Mouse (Mus musculus): Measurements from ENCODE around the gene Gm11567. TPM values are rescaled to one million over a fixed set of nuclear protein-coding genes. Genes with fewer than 3 reads are reported as not detected.
"Not testable (repeated sequence)": the region's sequence is repeated elsewhere in the genome, so short reads cannot be mapped to it uniquely, and the experiment has no call there.

The Gm11567 gene
- not detected in 2 replicates for polyA plus RNA-seq (2015; fragmentation: Nextera tagmentation; extraction: Ambion mirVana)

DNA sequence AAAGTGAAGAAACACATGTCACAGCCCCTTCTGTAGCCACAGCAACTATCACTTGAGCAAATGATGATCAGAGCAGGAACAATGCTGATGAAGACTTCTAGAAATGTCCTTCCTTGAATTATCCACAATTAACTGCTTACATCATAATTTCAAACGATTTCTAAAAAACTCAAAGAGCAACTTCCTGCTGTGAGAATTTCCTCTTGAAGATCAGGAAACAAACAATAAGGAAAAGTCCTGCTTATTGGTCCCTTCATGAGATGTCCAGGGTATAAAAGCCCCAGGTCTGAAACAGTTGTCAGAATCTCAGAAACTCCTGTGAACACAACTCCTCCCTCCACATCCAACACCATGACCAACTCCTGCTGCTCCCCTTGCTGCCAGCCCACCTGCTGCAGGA is at the start of gene Gm11567:
Gene Gm11567 (plus strand): TSS at position 301 of the 400 bp plus-strand sequence.
- H3K27ac ChIP-seq (replicated peaks); H3K27me3 ChIP-seq; H3K36me3 ChIP-seq; ATAC-seq (ENCODE audit: low read depth); H3K9me3 ChIP-seq; H3K4me2 ChIP-seq; H3K4me1 ChIP-seq (replicated peaks); H3K9ac ChIP-seq; H3K4me3 ChIP-seq: not testable (repeated sequence)
- 45% methylated on average over 1 of the region's 1 CpGs for WGBS

DNA sequence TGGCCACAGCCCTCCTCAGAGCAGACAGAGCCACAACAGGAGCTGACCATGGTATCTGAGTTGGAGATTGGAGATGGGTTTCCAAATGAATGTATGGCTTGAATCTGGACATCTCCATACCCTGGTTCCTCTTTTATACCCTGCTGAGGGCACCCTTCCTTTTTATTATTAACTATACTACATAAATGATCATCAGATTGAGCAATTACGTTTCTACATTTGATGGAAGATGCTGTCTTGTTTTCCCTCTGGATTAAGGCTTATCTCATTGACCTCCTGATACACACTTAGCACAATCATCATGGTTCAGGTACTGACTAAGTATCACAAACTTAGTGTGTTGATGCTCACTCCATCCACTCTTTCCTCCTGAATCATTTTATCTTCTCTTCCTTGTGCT is 41.0 kb upstream of the Gm11567 start, which contains the start of gene 2300003K06Rik:
Gene 2300003K06Rik (minus strand): TSS at position 101 of the 400 bp plus-strand sequence.
- Histone ChIP-seq H3K4me2 (no peak within 1 kb of the TSS), H3K27ac (replicated peaks) (no peak within 1 kb of the TSS), H3K9me3 (no peaks in the 10 kb centered on the region), H3K4me1 (replicated peaks) (no peaks in the 10 kb centered on the region), H3K27me3 (no peaks in the 10 kb centered on the region), H3K4me3 (no peak within 1 kb of the TSS), H3K9ac (no peak within 1 kb of the TSS), H3K36me3 (no peaks in the 10 kb centered on the region)
- ATAC-seq (ENCODE audit: low read depth), result no peak
- WGBS, result 75% methylated on average over 1 of the region's 1 CpGs

DNA sequence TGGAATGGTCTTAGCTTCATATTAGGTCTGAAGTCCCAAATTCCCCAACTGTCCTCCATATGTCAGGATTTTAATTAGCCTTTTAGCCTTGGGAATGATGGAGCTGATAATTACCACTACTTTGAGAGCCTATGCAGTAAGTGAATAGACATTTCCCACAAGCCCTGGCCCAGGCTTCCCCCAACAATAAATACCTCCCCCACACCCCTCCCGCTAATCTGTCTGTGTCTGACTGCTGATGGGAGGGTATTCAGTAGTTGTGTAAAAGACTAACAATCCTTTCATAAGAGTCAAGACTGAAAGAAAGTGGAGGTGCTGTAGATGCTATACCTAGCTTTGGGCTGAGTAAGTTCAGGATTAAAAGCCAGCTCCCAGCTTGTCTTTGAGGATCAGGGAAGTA is 36.8 kb upstream of the Gm11567 start:
- Histone ChIP-seq H3K4me3 (no peak overlapping the region), H3K4me2 (no peak overlapping the region), H3K9me3 (no peaks in the 10 kb centered on the region), H3K27ac (replicated peaks) (no peak overlapping the region), H3K27me3 (no peaks in the 10 kb centered on the region), H3K36me3 (no peaks in the 10 kb centered on the region), H3K4me1 (replicated peaks) (no peaks in the 10 kb centered on the region), H3K9ac (no peak overlapping the region)
- WGBS, result 29% methylated on average over 1 of the region's 1 CpGs
- no peak for ATAC-seq (ENCODE audit: low read depth)

DNA sequence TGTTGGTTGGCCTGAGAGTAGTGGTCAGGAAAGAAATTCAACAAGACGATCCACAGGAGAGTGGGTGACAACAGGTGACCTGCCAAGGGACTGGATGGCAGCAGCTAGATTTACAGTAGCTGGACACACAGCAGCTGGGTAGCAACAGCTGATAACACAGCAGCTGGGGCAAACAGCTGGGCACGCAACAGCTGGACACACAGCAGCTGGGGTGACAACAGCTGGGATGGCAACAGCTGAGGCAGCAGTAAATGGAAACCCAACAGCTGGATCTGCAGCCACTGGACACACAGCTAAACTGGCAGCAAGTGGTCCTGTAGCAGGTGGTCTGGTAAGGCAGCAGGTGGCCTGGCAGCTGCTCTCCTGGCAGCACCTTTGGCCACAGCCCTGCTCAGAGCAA is 32.2 kb upstream of the Gm11567 start:
- Histone ChIP-seq H3K4me1 (replicated peaks) (no peaks in the 10 kb centered on the region), H3K4me3 (no peak overlapping the region), H3K36me3 (no peaks in the 10 kb centered on the region), H3K9ac (no peak overlapping the region), H3K9me3 (no peaks in the 10 kb centered on the region), H3K4me2 (no peak overlapping the region), H3K27ac (replicated peaks) (no peak overlapping the region), H3K27me3 (no peaks in the 10 kb centered on the region)
- no peak for ATAC-seq (ENCODE audit: low read depth)
- WGBS, result 94% methylated on average over 2 of the region's 2 CpGs

DNA sequence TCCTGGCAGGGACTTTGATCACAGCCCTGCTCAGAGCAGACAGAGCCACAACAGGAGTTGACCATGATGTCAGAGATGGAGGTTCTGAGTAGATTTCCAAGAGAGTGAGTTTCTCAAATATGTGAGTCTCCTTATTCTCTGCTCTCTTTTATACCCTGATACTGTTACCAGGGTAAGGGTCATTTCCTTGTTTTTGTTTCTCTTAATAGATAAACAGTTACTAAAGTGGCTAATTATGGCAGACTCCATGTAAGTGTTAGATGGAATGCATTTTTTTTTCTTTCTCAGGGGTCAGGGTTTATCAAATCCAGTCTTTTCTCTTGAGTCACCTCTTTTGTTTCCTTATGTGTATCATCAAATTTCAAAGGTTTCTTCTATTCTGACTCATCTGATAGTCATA is 27.5 kb upstream of the Gm11567 start, which contains the start of gene Krtap4-16:
Gene Krtap4-16 (minus strand): TSS at position 101 of the 400 bp plus-strand sequence.
- H3K36me3 ChIP-seq, result no peaks in the 10 kb centered on the region
- H3K9me3 ChIP-seq, result no peaks in the 10 kb centered on the region
- no peak within 1 kb of the TSS for H3K27ac ChIP-seq (replicated peaks)
- no peaks in the 10 kb centered on the region for H3K4me1 ChIP-seq (replicated peaks)
- ATAC-seq (ENCODE audit: low read depth), result no peak
- no peak within 1 kb of the TSS for H3K4me3 ChIP-seq
- H3K4me2 ChIP-seq, result no peak within 1 kb of the TSS
- H3K27me3 ChIP-seq, result no peaks in the 10 kb centered on the region
- H3K9ac ChIP-seq, result no peak within 1 kb of the TSS

DNA sequence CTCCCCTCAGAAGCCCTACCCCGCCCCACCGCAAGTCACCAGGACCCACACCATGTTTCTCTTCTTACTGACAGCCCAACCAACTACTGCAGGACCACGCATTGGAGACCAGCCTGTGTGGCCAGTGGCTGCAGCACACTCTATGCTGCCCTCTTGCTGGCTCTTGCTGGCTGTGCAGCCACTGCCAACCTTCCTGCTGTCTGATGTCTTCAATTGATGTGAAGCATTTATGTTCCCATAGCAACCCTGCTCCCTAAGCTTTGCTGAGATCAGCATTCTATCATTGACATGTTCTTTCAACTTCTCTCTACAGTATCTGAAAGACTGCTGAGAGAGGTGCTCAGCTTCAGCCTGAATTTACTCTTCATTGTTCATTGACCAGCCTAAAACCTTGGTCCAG is 24.9 kb upstream of the Gm11567 start:
- H3K4me2 ChIP-seq, result no peak overlapping the region
- H3K27me3 ChIP-seq, result no peaks in the 10 kb centered on the region
- H3K27ac ChIP-seq (replicated peaks), result no peak overlapping the region
- H3K36me3 ChIP-seq, result no peaks in the 10 kb centered on the region
- H3K4me3 ChIP-seq, result no peak overlapping the region
- H3K9ac ChIP-seq, result no peak overlapping the region
- H3K4me1 ChIP-seq (replicated peaks), result no peaks in the 10 kb centered on the region
- 66% methylated on average over 3 of the region's 3 CpGs for WGBS
- no peak for ATAC-seq (ENCODE audit: low read depth)
- H3K9me3 ChIP-seq, result no peaks in the 10 kb centered on the region

DNA sequence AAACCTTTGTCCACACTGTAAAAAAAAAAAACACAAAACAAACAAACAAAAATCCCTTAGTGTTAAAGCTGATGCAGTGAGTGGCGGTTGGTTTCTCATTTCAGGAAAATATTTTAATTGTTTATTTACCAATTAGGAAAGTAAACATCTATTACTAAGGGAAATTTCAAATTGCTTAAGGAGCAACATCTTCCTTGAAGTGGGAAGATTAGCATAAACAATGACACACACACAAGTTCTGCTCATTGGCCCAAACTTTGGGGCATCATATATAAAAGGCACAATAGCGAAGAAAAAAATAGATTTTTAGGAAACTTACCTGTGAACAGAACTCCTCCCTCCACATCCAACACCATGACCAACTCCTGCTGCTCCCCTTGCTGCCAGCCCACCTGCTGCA is 21.4 kb upstream of the Gm11567 start, which contains the start of gene Gm11568:
Gene Gm11568 (plus strand): TSS at position 301 of the 400 bp plus-strand sequence.
- no peaks in the 10 kb centered on the region for H3K27me3 ChIP-seq
- no peak for ATAC-seq (ENCODE audit: low read depth)
- H3K4me2 ChIP-seq, result no peak within 1 kb of the TSS
- no peaks in the 10 kb centered on the region for H3K9me3 ChIP-seq
- no peak within 1 kb of the TSS for H3K27ac ChIP-seq (replicated peaks)
- no peaks in the 10 kb centered on the region for H3K4me1 ChIP-seq (replicated peaks)
- H3K9ac ChIP-seq, result no peak within 1 kb of the TSS
- WGBS, result 90% methylated on average over 2 of the region's 2 CpGs
- no peak within 1 kb of the TSS for H3K4me3 ChIP-seq
- H3K36me3 ChIP-seq, result no peaks in the 10 kb centered on the region

DNA sequence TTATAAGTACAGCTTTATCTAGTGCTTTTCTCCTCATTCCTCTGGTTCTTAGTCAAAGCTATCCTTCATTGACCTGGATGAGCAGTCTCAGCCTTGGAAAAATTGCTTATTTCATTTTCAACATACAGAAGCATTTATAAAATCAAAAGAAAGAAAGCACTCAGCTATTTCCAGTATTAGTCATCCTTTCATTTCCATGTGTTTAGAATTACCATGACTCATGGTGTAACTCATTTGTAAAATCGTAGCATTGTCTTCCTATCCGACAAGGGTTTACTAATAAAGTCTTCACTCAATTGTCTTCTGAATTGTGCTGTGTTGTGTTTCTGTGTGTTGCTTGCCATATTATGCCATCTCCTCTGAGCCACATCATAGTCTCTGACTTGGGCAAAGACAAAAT is 20.2 kb upstream of the Gm11567 start:
- 83% methylated on average over 2 of the region's 2 CpGs for WGBS
- no peak overlapping the region for H3K4me2 ChIP-seq
- H3K4me3 ChIP-seq, result no peak overlapping the region
- ATAC-seq (ENCODE audit: low read depth), result no peak
- H3K27me3 ChIP-seq, result no peaks in the 10 kb centered on the region
- H3K9me3 ChIP-seq, result no peaks in the 10 kb centered on the region
- H3K9ac ChIP-seq, result no peak overlapping the region
- H3K36me3 ChIP-seq, result no peaks in the 10 kb centered on the region
- H3K4me1 ChIP-seq (replicated peaks), result no peaks in the 10 kb centered on the region
- H3K27ac ChIP-seq (replicated peaks), result no peak overlapping the region

DNA sequence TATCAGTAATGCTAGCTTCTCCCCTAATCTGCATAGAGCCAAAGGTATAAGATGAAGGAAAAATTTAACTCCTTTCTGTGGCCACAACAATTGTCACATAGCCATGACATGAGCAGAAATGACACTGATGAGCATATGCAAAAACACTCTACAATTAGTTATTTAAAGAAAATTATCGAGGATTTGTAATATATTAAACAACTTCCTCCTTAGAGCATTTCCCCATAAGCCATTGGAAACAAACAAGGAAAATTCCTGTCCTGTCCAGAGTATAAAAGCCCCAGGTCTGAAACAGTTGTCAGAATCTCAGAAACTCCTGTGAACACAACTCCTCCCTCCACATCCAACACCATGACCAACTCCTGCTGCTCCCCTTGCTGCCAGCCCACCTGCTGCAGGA is 14.8 kb upstream of the Gm11567 start, which contains the start of gene Gm11559:
Gene Gm11559 (plus strand): TSS at position 301 of the 400 bp plus-strand sequence.
- H3K27me3 ChIP-seq; H3K9me3 ChIP-seq; H3K9ac ChIP-seq; H3K4me1 ChIP-seq (replicated peaks); H3K4me2 ChIP-seq; H3K4me3 ChIP-seq; H3K27ac ChIP-seq (replicated peaks); H3K36me3 ChIP-seq; ATAC-seq (ENCODE audit: low read depth): not testable (repeated sequence)
- WGBS, result 80% methylated on average over 1 of the region's 1 CpGs

DNA sequence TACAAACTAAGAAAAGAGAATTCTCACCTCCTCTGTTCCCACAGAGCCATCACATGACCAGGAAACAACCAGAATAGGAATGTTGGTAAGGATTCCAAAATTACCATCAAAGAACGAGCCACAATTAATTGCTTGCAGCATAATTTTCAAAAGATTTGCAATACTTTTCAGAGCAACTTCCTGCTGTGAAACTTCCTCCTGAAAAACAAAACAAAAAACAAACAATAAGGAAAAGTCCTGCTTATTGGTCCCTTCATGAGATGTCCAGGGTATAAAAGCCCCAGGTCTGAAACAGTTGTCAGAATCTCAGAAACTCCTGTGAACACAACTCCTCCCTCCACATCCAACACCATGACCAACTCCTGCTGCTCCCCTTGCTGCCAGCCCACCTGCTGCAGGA is 5.9 kb upstream of the Gm11567 start, which contains the start of gene Krtap9-1:
Gene Krtap9-1 (plus strand): TSS at position 301 of the 400 bp plus-strand sequence.
- H3K27ac ChIP-seq (replicated peaks); H3K4me3 ChIP-seq; ATAC-seq (ENCODE audit: low read depth); H3K27me3 ChIP-seq; H3K9ac ChIP-seq; H3K4me2 ChIP-seq; H3K36me3 ChIP-seq; H3K9me3 ChIP-seq; H3K4me1 ChIP-seq (replicated peaks): not testable (repeated sequence)
- WGBS, result 72% methylated on average over 1 of the region's 1 CpGs

DNA sequence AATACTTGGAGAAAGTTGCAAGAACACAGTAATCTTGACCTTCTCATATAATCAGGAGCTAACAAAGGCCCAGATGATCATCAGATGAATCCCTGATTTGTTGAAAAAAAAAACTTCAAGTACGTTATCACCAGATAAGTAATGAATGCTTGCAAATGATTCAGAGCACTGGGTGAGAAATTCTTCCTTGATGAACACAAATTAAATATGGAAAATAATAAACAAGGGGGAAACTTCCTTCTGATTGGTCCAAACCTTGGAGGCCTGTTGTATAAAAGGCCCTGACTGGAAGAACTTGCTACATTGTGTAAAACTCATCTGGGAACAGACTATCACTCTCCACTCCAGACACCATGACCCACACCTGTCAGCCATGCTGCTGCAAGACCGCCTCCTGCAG is 28.6 kb downstream of the Gm11567 start, which contains the start of gene Krtap31-1:
Gene Krtap31-1 (plus strand): TSS at position 301 of the 400 bp plus-strand sequence.
- Histone ChIP-seq H3K27ac (replicated peaks) (no peak within 1 kb of the TSS), H3K4me1 (replicated peaks) (no peaks in the 10 kb centered on the region), H3K9me3 (no peaks in the 10 kb centered on the region), H3K27me3 (no peaks in the 10 kb centered on the region), H3K9ac (no peak within 1 kb of the TSS), H3K4me3 (no peak within 1 kb of the TSS), H3K4me2 (no peak within 1 kb of the TSS), H3K36me3 (no peaks in the 10 kb centered on the region)
- ATAC-seq (ENCODE audit: low read depth), result no peak
- WGBS, result 86% methylated on average over 2 of the region's 2 CpGs

DNA sequence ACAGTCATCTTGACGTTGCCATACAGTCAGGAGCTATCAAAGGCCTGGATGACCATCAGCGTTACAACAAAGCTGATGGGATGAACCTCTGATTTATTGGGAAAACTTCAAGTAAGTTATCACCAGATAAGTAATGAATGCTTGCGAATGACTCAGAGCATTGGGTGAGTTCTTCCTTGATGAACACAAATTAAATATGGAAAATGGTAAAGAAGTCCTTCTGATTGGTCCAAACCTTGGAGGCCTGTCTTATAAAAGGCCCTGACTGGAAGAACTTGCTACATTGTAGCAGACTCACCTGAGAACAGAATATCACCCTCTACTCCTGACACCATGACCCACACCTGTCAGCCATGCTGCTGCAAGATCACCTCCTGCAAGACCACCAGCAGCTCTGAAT is 35.5 kb downstream of the Gm11567 start, which contains the start of gene Gm11565:
Gene Gm11565 (plus strand): TSS at position 301 of the 400 bp plus-strand sequence.
- H3K9me3 ChIP-seq, result no peaks in the 10 kb centered on the region
- ATAC-seq (ENCODE audit: low read depth), result no peak
- H3K27me3 ChIP-seq, result no peaks in the 10 kb centered on the region
- 89% methylated on average over 3 of the region's 3 CpGs for WGBS
- no peak within 1 kb of the TSS for H3K4me3 ChIP-seq
- no peak within 1 kb of the TSS for H3K4me2 ChIP-seq
- H3K36me3 ChIP-seq, result no peaks in the 10 kb centered on the region
- no peak within 1 kb of the TSS for H3K9ac ChIP-seq
- H3K4me1 ChIP-seq (replicated peaks), result no peaks in the 10 kb centered on the region
- H3K27ac ChIP-seq (replicated peaks), result no peak within 1 kb of the TSS
